Mouse (Mus musculus) inflammation-experienced regulatory T-cells, adult 6 months (primary cell): Measurements from ENCODE around the gene Cox8a. TPM values are rescaled to one million over a fixed set of nuclear protein-coding genes. Genes with fewer than 3 reads are reported as not detected.

Experiments
- ATAC-seq: one replicate; pipeline ENCODE4 v1.8.0; 2017
- polyA plus RNA-seq, 3 experiments: library from polyadenylated mRNA; unstranded; fragments of 100-300 nt; shearing (Covaris generic); gene quantifications; one replicate each; pipeline ENCODE4 v1.2.1; 2017

Cox8a gene
- polyA plus RNA-seq, 3 experiments from 2014 or later: 284 to 445 (median 299) TPM

DNA sequence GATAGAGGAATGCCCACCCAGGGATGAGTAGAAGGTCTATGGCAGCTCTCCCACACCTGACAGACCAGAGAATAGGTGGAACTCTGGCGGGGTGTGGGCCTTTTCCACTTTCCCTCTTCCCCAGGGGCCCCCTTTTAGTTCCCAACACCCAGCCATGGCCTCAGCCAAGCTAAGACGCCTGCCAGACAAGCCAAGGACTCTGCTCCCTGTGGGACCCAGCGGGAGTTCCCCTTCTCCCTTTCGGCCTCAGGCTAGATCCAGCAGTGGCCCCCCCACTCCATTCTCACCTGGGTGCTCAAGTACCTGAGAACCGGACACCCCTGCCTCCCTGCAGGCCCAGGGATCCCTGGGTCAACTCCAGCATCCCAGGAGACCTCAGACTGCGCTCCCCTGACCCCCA, 4.8 kb upstream of the Cox8a start:
- no peak for ATAC-seq

DNA sequence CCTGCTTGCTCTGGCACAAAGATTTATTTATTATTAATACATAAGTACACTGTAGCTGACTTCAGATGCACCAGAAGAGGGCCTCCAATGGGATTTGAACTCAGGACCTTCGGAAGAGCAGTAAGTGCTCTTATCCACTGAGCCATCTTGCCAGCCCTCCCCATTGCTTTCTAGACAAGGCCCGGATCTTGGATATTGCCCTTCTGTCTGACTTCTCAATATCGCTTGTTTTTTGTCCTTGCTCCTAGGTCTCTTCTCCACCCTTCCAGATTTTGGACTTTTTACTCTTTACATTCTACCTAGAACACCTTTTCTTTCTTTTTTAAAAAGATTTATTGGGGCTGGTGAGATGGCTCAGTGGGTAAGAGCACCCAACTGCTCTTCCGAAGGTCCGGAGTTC, 1.3 kb upstream of the Cox8a start:
- ATAC-seq: no peak

DNA sequence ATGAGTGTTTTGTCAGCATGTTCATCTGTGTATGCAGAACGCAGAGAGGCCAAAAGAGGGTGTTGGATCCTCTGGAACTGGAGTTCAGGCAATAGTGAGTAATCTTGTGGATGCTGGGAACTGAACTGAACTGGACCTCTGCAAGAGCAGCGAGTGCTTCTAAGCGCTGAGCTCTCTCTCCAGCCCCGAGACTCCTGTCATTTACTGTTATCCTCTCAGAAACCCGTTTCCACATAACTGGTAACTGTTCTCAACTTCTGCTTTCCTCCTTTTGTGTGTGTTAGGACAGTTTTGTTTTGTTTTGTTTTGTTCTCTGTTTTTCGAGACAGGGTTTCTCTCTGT, 481 bp upstream of the Cox8a start:
- no peak for ATAC-seq

GRCm38 (mm10) chr19:7214484-7214883, 2.9 kb downstream of the Cox8a start:
- ATAC-seq: no peak

DNA sequence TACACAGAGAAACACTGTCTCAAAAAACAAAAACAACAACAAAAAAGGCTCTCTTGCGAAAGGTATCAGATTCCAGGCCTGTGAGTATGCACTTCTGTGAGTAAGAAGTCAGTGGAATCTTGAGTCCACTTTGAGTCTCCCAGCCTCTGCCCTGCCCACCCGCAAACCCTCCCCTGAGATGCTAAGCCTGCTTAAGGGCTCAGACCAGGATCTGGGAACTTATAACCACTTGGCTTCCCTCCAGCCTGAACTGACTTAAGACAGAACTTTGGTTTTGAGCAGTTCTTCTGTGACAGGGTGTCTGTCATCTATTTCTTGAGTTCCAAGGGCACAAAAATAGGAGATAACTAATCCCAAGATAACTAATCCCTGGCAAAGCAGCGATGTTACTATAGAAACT, 4.4 kb downstream of the Cox8a start:
- ATAC-seq: no peak

DNA sequence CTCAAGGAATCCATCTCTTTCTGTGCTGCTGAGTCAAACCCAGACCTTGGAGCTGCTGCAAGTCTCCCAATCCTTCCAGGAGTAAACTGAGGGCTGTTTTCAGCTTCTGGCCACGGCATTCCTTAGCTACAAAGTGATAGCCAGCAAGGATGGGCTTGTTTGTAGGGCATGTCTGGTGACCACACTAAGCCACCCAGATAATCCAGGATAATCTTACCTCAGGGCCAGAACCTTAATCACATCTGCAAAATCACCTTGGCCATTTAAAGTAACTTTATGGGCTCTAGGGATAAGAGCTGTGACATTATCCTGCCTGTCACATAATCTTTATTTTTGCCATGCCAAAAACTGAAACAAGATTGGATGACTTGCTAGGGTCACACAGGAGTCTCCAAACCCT, 5.2 kb downstream of the Cox8a start:
- ATAC-seq: no peak

DNA sequence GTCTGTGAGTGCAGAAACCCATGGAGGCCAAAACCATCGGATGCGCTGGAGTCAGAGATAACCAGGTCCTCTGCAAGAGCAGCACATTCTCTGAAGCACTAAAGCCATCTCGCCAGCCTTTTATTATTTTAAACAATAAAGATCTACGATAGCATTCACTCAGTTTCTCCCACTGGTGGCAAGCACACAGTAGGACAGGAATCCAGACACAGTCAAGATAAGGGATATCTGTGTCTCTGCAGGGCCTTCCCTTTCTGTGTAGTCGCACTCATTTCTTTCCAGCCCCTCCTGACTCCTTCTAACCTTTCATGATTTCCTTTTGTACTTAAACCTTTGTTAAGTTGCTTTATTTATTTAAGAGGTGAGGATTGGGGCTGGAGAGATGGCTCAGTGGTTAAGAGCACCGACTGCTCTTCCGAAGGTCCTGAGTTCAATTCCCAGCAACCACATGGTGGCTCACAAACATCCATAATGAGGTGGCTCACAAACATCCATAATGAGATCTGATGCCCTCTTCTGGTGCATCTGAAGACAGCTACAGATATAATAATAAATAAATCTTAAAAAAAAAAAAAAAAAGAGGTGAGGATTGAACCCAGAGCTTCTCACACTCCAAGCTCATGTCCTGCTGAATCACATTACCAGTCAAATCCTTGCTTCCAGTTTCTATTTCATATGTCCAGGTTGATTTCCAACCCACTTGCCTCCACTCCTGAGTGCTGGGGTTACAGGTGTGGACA, 7.3 kb downstream of the Cox8a start:
- no peak for ATAC-seq

DNA sequence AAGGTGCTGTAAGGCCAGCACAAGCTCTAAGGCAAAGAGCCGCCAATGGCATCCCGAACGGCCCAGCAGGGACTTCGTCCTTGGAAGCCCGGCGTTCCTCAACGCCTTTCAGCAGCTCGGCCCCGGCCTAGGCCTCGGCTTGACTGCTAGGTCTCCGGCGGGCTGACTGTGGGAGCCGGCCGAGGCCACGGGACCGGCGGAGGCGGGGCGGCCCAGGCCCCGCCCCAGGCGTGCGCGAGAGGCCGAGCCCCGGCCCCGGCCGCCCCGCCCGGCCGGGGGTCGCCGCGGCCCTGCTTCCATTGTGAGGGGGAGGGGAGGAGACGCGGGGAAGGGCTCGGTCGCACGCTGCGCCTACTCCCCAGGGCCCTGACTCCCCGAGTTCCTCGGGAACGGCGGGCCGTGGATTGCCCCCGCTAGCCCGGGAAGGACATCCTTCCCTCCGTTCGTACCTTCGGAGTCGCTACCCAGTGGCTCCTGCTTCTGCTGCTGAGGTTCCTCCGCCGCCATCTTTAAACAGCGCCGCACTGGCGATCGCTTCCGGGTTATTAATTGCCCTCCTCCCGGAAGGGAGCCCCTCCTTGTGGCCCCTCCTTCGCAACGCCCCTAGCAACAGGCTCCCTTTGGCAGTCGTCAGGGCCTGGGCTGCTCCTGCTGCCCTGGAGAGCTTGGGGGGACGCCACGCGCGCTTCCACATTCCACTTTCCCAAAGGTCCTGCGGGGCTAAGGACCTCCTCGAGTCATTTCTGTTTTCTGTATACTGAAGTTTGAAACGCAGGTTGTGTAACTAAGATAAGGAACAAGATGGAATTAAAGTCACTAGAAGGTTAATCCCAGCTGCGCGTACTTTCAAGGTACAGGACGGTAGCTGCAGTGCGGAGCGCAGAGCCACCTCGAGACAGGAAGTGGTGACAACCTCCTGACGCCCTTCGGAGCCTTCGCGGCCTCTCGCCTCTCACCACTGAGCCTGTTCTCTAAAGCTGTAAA, 11.4 kb downstream of the Cox8a start, which contains the start of gene Otub1:
Gene Otub1, minus strand, starts transcription at position 564 of the 984 bp plus-strand sequence.
- peak; percentile 88 for ATAC-seq

- ATAC-seq: no peak
Measured at GRCm38 (mm10) chr19:7205326-7205725, 12.1 kb downstream of the Cox8a start.

- no peak for ATAC-seq
Measured at GRCm38 (mm10) chr19:7204898-7205297, 12.5 kb downstream of the Cox8a start.

- no peak for ATAC-seq
Measured at GRCm38 (mm10) chr19:7200427-7200826, 17.0 kb downstream of the Cox8a start.

DNA sequence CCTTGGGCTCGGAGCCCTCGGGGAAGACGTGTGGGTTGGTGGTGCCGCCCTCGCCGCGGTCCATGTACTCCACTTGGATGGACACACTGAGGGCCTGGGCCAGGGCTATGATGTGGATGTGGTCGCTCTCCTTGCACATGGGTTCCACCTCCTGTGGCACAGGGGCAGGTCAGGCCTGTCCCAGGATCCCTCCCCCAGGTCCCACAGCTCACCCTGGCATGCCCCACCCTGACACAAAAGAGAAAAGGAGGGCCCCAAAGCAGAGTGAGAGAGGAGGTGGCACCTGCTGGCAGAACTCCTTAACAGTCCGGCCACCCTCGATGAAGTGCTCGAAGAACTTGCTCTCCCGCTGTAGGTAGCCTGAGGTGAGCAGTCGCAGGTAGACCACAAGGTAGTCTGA, 18.3 kb downstream of the Cox8a start:
- no peak for ATAC-seq

GRCm38 (mm10) chr19:7197445-7197844, 20.0 kb downstream of the Cox8a start:
- ATAC-seq: no peak

DNA sequence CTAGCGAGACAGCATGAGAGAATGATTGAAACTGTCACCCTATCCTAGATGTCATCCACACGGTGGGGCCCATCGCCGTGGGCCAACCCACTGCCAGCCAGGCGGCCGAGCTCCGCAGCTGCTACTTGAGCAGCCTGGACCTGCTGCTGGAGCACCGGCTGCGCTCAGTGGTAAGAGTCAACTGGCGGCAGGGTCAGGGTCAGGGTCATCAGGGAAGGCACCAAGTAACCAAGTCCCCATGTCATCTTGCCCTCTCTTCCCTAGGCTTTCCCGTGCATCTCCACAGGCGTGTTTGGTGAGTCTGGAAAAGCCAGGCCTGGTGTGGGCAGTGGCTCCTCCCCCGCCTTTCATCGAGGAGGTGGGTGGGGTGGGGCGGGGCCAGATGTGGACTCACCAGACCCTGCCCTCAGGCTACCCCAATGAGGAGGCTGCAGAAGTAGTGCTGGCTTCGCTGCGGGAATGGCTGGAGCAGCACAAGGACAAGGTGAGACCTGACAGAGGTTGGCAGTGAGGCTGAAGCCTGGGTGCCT, 20.6 kb downstream of the Cox8a start:
- ATAC-seq: no peak

DNA sequence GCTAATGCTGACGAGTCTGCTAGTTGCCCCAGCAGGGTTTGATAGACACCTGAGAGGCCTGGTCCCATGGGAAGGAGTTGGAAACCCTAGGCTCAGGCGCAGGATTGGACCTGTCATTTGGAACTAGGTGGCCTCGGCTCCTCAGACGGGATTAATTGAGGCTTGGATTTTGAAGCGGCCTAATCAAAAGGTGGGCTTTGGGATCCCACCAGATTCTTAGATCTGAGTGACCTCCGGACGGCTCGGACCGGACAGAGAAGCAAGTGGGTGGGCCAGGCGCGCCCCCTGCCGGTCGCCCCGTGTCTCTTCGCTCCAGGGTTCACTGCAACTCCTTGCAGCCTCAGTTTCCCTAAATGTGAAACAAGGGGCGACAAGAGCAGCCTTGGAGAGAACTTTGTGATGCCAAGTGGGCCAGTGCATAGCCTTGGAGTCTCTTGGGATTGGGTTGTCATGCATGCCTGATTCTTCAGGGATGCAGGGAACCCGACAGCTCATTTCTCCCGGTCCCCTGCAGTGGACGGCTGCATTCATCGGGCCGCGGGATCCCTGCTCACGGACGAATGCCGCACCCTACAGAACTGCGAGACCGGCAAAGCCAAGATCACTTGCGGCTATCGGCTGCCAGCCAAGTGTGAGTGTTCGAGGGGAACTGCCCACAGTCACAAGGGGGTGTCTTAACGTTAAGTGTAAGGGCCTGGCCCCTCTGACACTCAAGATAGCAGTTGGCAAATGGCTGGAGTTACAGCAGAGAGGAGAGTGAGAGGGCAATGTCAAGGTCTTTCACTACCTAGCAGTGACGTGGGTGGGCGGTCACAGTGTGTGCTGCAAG, 21.3 kb downstream of the Cox8a start:
- no peak for ATAC-seq

DNA sequence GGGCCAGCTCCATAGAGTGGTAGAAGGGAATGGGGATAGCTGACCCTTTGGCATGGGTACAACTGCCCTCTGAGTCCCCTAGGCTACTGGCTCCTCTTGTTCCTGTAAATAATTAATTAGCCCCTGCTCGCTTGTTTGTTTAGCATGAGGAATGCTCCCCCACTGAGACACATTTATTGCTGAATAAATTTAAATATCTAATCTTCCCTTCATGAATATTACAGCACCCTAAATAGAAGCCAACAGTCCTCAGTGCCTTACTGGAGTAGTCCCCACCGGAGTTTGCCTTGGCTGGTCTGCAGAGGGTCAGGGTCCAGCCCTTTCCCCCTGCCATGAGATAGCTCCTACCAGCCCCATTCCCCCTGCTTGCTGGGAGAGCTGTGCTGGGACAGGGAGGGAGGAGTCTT, 24.9 kb downstream of the Cox8a start:
- no peak for ATAC-seq

- ATAC-seq: no peak
Measured at GRCm38 (mm10) chr19:7191639-7192038, 25.8 kb downstream of the Cox8a start.

DNA sequence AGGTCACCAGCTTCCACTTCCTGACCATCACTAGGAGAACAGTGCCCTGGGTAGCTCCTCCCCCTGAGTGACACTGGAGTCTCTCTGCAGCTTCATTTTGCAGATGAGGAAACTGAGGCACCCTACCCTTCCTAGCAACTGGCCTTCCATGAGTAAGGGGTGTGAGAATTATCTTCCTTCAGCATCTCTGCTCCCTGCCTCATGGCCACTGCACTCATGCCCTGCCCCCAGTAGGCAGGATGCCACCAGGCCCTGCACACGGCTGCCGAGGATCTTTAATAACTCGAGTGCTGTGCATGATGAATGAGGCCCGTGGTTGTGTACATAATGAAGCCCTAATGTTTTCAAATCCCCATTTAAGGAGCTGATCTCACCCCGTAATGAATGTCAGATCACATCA, 26.4 kb downstream of the Cox8a start:
- no peak for ATAC-seq

GRCm38 (mm10) chr19:7189026-7189425, 28.4 kb downstream of the Cox8a start:
- no peak for ATAC-seq

GRCm38 (mm10) chr19:7187157-7187556, 30.3 kb downstream of the Cox8a start:
- no peak for ATAC-seq

DNA sequence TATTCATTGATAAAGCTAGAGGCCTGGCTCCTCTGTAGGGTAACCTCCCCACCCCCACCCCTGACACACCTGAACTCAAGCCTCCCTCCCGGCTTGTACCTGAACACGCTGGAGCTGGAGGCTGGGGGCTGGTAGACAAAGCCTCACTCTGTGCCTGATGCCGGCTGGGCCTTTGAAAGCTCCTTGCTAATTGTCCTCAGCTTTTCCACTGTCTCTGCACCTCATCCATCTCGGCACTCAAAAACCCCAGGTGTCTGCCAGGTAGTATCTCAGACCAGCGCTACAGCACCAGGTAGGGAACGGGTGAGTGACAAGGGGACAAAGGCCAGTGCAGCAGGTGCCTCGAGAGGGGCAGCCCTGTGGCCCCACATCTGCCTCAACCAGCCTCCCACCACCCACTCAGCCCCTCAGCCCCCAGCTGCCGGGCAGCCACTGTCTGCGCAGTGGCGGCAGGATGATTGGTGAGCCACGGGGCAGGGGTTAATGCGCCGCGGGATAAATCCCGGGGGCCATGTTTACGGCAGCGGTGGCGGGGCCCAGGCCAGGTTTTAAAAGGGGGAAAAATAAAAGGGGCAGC, 31.6 kb downstream of the Cox8a start:
- ATAC-seq: no peak

- no peak for ATAC-seq
Measured at GRCm38 (mm10) chr19:7185059-7185458, 32.4 kb downstream of the Cox8a start.
